Mouse (Mus musculus): Measurements from ENCODE around the gene Kif24.

The Kif24 gene

DNA sequence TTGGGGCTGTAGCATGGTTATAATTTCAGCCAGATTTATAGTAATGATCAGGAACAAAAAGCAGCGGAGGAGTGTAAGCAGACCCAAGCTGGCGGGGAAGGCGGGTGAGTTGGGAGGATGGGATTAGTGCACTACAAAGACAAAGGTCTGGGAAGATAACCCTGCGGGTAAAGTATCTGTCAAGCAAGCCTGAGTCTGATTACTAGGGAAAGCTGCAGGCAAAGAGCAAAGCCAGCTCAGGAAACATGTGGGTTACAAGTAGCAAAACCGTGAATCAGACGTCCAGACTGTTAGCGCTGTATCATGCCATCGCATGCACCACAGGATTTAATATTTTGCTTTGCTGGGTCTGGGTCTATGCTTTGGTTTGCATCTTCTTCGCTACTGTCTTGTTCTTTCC lies 58.1 kb downstream of the Kif24 start:
- in situ Hi-C loops (cut with MseI, MboI), result no loop called here

- in situ Hi-C loops (cut with MseI, MboI), result no loop called here
Measured at GRCm38 (mm10) chr4:41401573-41401972, 63.1 kb downstream of the Kif24 start.

DNA sequence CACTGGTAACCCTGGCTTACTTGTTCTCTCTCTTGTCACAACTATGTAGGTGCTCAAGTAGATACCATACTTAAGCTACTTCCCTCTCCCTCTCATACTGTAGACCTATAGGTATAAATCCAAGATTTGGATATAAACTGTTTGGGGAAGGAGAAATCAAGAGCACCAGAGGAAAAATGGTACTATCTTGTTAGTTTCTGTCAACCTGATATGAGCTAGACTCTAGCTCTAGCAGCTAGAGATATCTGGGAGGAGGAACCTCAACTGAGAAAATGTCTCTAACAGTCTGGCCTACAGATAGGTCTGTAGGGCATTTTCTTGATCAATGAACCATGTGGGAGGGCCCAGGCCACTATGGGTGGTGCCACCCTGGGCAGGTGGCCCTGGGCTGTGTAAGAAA lies 63.5 kb downstream of the Kif24 start:
- in situ Hi-C loops (cut with MseI, MboI), result no loop called here

DNA sequence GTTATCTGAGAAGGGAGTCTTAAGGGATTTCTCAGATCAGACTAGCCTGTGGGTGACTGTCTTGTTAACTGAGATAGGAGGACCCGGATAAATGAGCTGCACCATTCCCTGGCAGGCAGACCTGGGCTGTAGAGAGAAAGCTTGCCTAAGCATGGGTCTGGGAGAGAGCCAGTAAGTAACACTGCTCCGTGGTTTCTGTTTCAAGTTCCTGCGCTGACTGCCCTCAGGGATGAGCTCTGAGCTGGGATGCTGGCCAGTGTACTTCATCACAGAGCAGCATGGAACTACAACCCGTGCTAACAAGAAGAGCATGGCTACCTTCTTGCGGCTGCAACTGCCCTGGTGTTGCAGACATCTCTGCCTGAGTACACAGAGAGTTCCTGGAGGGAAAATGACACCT lies 64.8 kb downstream of the Kif24 start:
- in situ Hi-C loops (cut with MseI, MboI), result no loop called here

- in situ Hi-C loops (cut with MseI, MboI), result no loop called here
Measured at GRCm38 (mm10) chr4:41398353-41398752, 66.3 kb downstream of the Kif24 start.

DNA sequence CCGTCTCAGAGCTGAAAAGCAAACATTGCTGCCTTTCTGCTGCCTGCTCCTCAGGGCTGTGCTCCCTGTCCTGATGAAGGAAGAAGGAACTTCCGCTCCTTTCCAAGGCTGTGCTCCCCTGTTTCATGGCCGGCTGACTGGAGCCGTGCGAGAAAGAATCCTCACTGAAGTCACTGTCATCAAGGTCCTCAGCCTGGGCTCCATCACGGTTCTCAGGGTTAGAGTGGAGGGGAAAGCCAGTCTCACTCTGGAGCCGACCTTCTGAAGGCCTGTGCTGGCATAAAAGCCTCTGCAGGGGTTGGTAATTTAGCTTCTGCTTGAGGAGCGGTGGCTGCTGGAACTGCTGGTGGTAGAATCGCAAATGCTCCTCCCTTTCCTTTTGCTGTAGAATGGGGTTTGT lies 70.0 kb downstream of the Kif24 start:
- in situ Hi-C loops (cut with MseI, MboI), result no loop called here

DNA sequence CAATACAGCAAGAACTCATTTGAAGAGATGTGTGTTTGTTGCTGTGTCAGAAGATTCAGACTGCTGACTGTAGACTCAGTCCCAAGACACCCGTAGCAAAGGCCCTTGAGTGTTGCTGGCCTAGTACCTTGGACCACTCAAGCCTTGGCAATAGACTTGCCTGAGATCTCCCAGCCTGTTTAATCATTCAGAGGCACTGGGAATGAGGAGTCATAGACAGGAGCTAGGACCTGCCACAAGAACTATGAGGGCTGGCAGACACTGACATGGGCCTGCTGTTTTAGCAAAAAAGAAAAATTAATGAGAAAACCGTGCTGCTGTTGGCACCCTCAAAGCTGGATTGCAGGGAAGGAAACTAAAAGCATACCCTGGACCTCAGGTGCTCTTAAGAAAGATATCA lies 73.7 kb downstream of the Kif24 start:
- in situ Hi-C loops (cut with MseI, MboI), result no loop called here

GRCm38 (mm10) chr4:41390122-41390521 lies 74.6 kb downstream of the Kif24 start:
- in situ Hi-C loops (cut with MseI, MboI), result no loop called here

GRCm38 (mm10) chr4:41389240-41389639 lies 75.4 kb downstream of the Kif24 start:
- in situ Hi-C loops (cut with MseI, MboI), result no loop called here

- in situ Hi-C loops (cut with MseI, MboI), result no loop called here
Measured at GRCm38 (mm10) chr4:41388616-41389015, 76.1 kb downstream of the Kif24 start.

DNA sequence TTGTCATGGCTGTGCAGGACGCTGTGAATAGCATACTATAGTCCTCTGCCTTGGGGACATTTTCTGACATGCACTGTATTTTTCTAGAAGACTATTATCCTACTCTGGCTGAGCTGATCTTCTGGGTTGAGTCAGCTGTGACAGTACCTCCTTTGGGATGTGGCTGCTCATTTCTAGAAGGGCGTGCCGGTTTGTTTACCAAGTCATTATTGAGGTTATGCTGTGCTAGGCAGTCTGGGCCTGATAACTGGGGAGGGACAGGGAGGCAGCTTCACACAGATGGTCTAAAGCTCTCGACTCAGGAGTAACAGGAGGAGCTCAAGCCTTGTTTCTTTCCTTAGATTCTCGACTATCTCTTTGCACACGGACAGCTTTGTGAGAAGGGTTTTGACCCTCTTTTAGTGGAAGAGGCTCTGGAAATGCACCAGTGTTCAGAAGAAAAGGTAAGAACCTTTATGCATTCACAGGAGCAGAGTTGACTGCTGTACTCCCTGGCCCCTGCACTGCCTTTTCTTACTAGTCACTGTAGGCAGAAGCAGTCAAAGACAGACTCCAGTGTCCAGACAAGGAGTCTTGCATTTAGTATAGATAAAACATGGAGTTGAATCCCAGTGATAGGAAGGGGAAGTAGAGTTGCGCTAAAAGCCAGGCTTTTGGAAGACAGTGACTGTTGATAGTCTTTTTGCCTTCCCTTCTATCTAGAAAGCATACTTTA lies 76.8 kb downstream of the Kif24 start:
- in situ Hi-C loops (cut with MseI, MboI), result no loop called here

GRCm38 (mm10) chr4:41386412-41386975 lies 78.2 kb downstream of the Kif24 start:
- in situ Hi-C loops (cut with MseI, MboI), result no loop called here

GRCm38 (mm10) chr4:41381213-41381950 lies 83.3 kb downstream of the Kif24 start:
- in situ Hi-C loops (cut with MseI, MboI), result no loop called here

GRCm38 (mm10) chr4:41377567-41377966 lies 87.1 kb downstream of the Kif24 start:
- in situ Hi-C loops (cut with MseI, MboI), result no loop called here

GRCm38 (mm10) chr4:41369702-41370437 lies 94.8 kb downstream of the Kif24 start:
- in situ Hi-C loops (cut with MseI, MboI), result no loop called here

DNA sequence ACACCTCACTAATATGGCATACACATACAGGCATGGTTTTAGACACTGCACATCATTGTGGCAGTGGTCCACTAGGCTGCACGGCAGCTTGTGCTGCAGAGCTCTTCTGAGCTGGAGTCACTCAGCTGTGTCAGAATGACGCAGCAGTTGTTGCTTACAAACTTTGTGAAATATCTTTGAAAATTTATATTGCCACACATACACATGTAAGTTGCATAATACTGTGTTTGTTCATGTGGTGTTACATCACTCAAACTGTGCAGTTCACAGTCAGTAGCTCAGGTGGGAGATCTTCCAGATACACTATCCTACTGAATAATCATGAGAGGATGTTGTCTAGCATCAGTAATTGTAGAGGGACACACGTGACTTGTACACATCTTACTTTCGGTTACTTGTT lies 96.5 kb downstream of the Kif24 start:
- in situ Hi-C loops (cut with MseI, MboI), result no loop called here

- in situ Hi-C loops (cut with MseI, MboI), result no loop called here
Measured at GRCm38 (mm10) chr4:41361059-41361458, 103.6 kb downstream of the Kif24 start.

GRCm38 (mm10) chr4:41359358-41359757 lies 105.3 kb downstream of the Kif24 start:
- in situ Hi-C loops (cut with MseI, MboI), result no loop called here

DNA sequence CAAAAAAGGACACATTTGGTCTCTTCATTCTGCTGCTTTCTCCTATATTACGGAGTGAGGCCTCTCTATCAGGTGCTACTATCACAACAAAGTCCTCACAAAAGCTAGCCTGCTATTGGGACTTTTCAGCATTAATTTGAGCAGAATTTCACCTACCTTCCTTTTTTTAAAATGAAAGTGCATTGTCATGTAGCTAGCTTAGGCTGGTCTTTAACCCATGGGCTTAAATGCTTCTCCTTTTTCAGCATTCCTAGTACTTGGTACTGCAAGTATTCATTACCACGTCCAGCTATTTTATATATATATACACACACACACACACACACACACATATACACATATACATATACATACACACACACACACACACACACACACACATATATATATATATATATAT lies 106.0 kb downstream of the Kif24 start:
- in situ Hi-C loops (cut with MseI, MboI), result no loop called here

DNA sequence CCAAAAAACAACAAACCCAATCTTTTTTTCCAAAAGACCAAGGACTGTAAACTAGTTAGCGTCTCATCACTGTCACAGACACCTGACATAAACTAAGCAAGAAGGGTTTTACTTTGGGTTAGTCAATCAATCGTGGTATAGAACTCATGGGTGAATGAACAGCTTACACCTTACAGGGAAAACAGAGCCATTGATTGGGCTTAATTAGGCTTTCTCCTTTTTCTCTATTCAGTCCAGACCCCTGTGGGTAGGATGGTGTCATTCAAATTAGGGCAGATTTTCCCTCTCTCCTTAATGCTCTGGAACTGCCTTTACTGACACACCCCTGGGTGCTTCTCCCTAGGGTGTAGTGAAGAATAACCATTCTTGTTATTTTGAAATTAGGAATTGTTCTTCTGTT lies 107.5 kb downstream of the Kif24 start:
- in situ Hi-C loops (cut with MseI, MboI), result no loop called here

GRCm38 (mm10) chr4:41353265-41353664 lies 111.4 kb downstream of the Kif24 start:
- in situ Hi-C loops (cut with MseI, MboI), result no loop called here

- in situ Hi-C loops (cut with MseI, MboI), result no loop called here
Measured at GRCm38 (mm10) chr4:41352758-41353157, 111.9 kb downstream of the Kif24 start.

Measured in mouse trophoblast stem cell (cell line).